Mouse (Mus musculus) erythroblast, adult 5-6 weeks (primary cell): ENCODE measurements around the gene Slc7a11. TPM values are rescaled to one million over a fixed set of nuclear protein-coding genes. Genes with fewer than 3 reads are reported as not detected.

Source experiments
- ATAC-seq: replicated peaks from 2 replicates; pipeline ENCODE4 v1.8.0; 2016; ENCODE audit warnings: moderate number of reproducible peaks, mild to moderate bottlenecking, moderate TSS enrichment, inconsistent platforms; ENCODE audit not compliant: poor library complexity, low FRiP score, severe bottlenecking
- total RNA-seq, 2 experiments: library from RNA; stranded (forward) in 1 of 2; stranded (reverse) in 1 of 2; fragments of 150-400 nt in 1 of 2; fragments of 200-764, 138-1000 nt in 1 of 2; gene quantifications; 2 replicates each; pipeline versions ENCODE4 v1.2.3 to v1.2.4; 2015 to 2017; ENCODE audit warnings: low replicate concordance in 2 of 2

Gene Slc7a11
- total RNA-seq, 2 experiments from 2014 or later: 2.5 to 4.2 TPM

DNA sequence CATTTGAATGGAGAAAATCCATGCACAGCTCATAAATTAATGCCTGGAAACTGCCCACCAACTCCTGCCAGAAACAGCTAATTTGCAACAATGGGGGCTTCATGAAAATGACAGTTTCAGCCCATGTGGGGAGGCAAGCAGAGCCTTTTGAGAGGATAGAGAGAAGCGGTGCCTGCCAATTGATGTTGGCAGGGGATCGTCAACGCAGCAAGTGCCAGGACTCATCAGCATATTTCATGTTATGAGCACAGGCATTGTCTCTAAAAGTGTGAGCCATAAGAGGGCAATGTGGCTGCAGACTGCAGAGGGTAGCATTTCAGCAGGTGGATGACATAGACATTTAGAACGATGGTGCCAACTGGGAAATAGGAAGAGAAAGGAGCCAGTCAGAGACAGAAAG, 429.0 kb downstream of the Slc7a11 start:
- no peak for ATAC-seq

DNA sequence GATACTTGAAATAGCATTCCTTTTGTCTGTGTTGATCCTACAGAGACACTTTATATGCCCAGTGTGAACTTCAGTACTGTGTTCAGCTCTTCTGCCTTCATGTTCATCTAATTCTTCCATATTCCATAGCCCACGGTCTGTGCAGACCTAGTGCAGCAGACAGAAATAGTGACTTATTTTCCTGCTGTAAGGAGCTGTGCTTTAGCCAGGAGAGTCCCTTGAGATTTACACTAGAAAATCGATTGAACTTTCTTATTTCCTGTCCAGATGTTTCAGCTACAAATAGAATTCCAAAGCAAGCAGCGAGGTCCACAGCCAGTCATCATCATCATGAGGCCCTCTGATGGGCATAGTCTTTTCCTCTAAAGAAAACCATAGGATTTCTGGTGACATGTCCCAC, 431.4 kb downstream of the Slc7a11 start:
- ATAC-seq: no peak

DNA sequence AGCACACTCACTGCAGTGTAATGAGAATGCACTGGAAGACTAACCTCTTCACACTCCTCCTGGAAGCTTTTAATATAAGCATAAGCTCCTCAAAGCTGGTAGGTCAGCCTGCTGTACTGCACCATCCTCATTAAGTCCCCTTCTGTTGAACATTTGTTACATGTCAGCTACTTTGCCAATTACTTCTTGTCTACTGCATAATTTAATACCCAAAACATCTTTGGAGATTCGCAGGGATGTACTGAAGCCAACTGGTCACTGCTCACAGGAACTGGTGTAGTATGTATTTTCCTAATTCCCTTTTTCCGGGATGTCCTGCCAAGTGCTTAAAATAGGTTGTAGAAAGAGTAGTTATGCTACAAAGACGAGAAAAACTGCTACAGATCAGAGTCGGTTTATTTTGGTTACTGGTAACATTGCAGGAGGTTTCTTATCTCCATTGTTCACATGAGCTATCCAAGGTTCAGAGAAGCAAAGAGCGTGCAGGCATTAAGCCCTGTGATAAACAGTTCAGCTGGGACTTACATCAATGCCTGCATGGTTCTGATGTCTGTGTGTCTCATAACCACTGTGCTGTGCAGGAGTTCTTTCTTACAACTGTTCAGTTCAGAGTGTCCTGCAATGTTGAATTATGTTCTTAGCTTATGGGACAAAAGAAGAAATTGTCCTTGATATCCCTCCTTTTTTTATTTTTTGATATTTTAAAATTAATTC, 439.3 kb downstream of the Slc7a11 start:
- no peak for ATAC-seq

DNA sequence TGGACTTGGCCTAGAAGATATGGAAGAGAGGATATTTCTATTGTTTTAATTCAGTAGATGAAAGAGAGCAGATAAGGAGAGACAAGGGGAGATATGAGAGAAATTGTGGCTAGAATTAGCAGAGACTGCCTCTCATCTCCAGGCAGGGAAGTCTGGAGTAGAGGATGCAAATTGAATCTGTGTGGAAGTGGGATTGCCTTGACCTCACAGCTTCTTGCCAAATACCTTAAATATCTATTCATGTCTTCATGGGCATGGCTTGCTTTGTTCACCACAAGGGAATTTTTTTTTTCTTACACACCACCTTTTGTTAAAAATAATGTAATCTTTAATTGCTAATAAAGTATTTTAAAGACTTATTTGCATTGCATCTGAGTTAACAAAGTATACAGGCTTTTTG, 441.3 kb downstream of the Slc7a11 start:
- no peak for ATAC-seq

DNA sequence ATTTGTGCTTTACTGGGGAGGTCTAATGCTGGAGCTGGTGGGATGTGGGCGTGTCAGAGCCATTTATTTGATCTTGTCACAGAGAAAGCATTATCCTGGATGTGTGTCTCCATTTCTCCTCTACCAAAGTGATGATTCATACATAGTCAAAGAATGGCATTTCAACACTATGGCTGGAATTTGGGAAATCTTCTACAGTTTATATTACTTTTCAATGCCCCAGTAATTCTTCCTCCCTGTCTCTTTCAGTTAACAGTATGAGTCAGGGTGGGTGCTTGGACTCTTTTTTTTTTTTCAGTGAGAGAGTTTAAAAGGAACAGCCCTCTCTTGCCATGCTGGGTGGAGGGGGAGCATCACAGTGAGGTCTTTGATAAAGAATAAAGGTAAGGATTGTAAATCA, 441.8 kb downstream of the Slc7a11 start:
- no peak for ATAC-seq

DNA sequence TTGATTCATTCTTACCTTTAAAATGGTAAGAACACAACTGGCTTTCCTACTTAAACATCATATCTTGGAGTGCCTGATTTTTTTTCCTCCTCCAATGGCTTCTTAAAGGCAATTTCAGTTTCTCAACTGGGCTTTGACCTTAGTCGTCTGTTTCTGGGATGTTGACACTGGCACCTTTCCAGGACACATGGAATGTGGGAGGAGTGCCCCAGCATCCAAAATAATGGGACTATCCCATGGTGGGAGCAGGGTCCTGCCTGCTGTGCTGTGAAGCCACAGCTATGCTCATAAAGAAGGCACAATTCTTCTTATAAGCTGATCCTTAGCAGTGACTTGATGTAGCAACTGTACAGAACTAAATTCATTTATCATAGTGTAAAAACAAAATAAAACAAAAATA, 450.5 kb downstream of the Slc7a11 start:
- no peak for ATAC-seq

DNA sequence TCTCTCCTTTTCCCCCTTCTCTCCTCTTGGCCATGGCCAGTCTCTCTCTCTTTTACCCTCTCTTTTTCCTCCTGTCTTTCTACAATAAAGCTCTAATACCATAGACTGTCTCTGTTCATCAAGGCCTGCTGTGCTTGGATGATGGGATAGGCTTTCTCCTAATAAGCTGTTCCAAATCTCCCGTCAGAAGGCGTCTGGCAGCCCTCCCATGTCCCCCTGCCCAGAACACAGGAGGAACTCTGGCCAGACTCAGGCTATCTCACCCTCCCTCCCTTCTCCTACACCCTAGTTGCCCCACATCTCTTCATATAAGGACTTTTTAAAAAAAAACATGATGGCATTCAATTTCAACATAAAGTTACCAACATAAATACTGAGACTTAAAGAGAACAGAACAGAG, 456.2 kb downstream of the Slc7a11 start:
- ATAC-seq: no peak

DNA sequence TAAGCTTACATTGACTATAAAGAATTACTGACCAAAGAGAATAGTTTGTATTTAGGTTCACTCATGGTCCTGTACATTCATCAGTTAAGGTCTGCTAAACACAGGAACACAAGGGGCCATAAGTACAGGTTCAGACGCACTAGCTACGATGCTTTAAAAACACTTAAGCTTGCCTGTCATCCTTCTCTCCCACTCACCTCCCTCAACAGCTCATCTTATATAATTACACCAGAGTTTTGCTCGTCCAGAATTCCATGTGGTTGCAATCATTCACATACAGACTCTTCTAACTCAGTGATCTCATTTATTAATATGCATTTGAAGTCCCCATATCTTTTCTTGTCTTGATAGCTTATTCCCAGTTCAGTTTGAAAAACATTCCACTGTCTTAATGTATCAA, 458.6 kb downstream of the Slc7a11 start:
- no peak for ATAC-seq

DNA sequence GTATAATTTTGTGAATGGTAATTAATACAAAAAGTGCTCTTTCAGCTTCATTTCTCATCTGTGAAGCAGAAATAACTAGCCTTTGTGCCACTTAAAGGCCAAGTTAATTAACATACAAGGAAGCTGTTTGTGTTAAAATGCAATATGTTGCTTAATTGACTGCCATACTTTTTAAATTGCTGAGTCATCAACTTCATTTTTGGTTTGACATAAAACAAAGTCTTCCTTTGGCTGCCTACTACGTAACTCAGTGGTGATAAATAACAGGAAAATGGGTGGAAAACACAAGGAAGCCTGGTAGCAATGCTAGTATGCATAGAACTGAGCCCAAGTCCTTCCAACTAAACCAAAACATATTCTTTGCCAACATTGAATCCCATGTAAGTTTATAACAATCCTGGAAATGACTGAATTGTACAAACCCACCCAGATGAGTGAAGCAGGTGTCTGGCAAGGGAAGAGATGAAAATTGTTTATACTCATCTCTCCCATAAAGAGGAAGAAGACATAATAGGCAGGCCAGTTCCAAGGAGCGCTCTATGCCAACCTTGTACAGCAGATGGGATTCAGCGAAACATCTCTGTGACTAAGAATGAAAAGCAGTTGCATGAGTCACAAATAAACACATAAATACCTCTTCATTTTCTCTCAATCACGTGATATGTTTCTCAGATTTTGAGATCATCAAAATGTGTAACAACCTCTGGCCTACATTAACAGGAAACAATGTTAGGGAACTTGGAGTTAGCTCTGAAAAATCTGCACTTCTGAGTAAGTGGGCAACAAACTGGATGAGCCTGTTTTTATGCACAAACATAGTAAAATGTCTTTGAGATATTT, 459.8 kb downstream of the Slc7a11 start:
- no peak for ATAC-seq

DNA sequence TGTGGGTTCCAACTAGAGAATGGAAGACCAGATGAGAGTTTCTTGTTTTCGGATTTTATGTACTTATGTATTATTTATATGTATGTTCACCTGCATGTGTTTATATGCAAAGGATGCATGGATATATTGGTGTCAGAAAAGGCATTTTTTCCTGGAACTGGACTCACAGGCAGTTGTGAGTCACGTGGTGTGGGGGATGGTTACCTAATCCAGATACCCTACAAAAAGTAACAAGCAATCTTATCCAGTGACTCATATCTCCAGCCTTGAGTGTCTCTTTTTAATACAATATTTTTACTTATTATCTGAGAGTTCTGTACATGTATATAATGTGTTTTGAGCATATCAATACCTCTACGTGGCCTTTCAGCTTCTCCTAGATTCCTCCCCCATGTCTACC, 469.4 kb downstream of the Slc7a11 start:
- ATAC-seq: no peak

DNA sequence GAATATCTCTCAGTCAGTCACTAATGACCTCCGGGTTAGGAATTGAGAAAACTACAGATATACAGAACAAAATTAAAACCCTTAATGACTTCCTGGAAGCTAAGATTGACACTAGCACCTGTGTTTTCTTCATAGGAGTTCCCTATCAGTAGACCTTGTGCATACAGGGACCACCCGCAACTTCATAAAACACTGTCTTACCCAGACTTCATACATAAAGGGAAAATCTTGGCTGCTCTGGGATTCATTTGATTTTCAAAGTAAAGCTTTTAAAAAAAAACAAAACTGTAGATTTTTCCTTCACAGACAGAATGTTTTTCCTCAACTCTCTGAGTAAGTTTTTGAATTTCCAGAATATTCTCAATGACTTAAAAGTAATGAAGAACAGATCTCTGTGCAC, 477.8 kb downstream of the Slc7a11 start:
- no peak for ATAC-seq

DNA sequence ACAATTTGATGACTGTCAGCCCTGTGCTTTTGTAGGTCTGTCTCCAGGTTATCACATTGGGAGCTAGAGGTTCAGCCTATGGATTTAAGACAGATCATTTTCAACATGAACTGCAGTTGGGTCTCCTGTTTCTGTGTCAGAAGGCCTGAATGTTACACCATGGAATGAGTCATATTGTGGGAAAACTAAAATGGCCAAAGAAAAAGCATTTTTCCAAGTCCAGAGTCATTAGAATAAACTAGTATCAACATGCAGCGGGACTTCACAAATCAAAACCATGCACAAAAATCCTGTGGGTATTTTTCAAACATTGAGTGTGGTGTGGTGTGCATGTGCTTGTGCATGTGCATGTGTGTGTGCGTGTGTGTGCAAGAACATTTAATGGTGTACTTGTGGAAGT, 482.8 kb downstream of the Slc7a11 start:
- ATAC-seq: no peak

DNA sequence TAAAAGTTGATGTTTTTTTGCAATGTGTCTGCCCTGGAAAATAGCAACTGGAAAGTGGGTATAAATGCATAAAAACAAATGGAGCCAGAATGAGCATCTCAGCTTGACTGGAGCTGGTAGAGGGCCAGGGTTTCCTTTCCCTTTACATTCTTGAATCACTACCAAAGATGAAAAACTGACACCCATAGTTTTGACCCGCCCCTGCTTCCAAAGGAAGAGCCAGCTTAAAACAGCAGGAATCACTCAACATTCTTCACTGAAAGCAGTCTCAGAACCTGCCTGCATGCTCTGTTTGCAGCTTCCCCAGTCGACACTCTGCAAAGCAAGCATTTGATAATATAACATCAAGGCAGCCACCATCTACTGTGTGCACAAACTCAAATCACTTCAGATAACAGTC, 496.6 kb downstream of the Slc7a11 start:
- no peak for ATAC-seq

DNA sequence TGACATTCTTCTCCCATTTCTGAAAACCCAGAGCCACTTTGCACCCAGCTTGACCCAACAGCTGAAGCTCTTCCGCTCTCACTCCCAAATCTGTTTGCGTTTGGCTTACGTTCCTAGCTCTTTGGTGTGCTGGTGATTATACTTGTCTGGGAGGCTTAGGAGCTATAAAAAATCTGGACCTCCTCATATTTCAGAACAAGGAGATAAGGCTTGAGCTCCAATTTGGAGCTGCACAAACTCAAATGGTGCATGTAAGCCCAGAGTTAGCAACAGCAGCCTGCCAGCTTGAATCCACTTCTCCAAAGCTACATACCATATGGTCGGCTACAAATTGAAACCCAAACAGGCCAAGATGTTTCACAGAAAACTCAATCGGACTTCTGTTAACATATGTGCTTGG, 498.6 kb downstream of the Slc7a11 start:
- ATAC-seq: no peak

DNA sequence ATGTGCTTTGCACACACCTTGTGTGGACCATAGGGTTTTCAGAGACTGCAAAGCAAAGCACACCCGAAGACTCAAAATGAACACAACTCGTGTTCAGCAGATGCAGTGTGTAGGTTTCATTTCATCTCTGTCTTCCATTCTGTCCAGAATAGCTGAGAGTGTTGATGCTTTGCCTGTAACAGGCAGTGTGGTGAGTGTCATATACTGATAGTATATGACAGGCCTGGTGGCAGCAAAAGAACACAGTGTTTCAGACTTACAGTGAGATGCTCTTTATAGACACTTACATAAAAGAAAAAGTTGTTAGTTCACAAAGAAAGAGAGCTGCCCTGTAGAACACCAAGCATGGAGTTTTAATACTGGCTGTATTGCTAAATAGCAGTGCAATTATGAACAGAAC, 505.8 kb downstream of the Slc7a11 start:
- ATAC-seq: no peak

DNA sequence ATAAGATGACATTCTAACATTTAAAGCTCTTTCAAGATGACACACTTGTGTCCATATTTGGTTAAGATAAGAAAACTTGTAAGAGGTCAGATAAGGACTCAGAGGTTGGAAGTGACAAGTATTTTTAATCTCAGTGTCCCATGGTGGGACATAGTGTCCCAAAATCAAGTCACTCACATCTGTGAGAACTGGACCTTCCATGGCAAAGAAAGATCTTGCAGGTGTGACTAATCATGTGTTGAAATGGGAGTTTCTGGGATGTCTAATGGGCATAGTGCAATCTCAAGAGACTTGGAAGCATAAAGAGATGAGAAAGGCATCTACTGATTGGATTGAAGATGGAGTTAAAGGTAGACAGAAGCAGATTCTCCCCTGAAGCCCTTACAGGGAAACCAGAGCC, 513.9 kb downstream of the Slc7a11 start:
- no peak for ATAC-seq

DNA sequence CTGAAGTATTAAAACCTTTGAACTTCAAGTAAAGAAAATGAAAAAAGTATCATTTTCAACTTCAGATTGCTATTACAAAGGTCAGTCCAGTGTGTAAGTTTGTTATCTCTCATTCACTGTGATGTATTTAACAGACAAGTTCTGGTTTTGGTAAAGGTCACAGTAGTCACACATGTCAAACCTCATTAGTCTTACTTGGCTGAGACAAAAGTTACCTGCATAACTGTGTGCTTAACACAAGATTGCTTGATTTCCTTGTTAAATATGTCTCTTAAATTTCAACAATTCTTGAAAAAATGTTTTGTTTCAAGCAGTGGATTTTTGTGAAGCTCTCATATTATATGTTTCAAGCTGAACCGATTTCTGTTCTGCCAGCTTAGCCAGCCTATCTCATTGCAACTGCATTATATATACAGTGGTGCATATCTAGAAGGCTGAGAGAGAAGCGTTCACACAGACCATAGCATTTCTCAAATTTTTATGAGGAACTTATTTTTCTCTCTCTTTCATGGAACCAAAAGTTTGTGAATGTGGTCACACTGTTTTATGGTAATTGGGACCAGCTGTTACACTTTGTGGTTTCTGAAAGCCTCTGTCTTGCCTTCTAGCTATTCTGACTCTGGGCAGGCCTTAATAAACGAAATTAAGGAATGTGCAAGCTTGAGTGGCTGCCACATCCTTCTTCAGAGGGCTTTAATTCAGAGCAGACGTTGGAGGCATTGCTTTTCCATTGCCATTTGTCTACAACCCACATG, 514.7 kb downstream of the Slc7a11 start:
- ATAC-seq: no peak

DNA sequence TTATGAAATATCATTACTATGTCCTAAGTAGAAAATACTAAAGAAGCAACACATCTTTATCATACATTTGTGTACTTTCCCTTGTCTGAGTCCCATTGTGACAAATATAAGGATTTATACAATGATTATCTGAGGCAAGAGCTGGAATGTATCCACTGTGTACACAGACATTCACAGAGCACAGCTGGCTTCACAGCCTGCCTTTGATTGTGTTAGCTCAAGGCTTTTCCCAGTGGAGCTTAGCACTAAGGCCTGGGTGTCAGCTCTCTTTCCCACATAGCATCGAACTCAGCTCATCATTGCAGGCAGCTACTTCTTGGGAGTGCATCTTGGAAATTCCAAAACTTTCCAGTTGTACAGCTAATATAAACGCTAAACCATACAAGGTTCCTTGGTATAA, 529.5 kb downstream of the Slc7a11 start:
- ATAC-seq: no peak

DNA sequence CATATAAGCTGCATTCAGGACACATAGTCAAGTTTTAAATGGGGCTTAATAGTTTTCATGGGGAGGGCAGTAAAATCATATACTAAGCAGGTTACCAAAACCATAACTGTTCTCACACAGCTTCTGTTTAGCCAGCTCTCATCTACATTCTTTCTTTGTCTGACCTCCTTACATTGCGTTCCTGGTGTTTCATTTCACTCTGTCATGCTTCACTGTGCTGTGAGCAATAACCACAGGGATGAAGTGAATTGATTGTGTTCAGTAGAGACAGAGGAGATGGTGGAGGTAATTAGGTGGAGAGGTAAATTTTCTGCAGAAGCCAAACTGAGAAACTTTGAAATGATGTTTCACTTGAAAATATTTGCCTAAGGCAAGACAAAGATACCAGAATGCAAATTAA, 532.5 kb downstream of the Slc7a11 start:
- ATAC-seq: no peak

DNA sequence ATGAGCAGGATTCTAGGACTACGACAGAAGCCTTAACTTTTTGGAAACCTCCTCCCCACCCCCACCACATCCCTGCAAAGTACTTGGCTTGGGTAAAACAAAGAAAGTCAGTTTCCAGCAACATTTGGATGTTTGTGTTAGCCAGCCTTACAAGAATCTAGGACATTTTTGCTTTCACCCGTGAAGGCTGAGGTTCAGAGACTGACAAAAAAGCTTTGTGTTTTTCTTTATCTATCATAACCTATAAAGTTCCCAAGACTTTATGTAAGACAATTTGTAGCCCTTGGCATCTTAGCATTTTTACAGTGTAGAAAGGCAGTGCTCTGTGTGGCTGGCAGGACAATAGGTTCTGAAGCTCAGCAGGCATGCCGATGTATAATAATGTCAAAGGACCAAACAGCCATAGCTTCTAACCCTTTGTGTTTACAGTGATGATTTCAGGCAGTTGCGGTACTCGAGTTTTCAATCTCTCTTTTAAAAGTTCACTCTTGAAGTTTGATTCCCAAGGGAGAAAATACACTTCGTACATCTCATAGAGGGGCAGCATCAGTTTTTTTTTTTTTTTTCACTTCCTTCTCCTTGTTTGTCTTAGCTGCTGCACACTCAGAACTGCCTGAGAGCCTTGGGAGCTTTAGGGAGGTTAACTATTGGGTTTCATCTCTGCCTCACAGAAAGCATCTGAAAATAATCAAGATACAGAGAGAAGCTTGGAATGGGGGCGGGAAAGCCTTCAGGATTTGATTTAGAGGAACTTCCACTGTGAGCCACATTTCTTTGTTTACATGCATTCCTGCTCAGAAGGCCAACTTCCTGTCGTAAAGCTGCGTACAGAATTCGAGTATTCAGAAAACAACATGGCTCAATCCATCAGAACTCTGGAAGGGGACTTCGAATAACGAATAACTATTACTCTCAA, 534.7 kb downstream of the Slc7a11 start:
- no peak for ATAC-seq
